Mouse (Mus musculus) gastrocnemius, postnatal 14 days (tissue): ENCODE measurements around the gene Pogz. TPM values are rescaled to one million over a fixed set of nuclear protein-coding genes. Genes with fewer than 3 reads are reported as not detected.

Experiments
- DNase-seq: peaks from one replicate; pipeline ENCODE4 v3.0.0; 2021; ENCODE audit warnings: mixed read lengths
- intact Hi-C: fragments of 180-260 bp; cut with DNase I; formaldehyde crosslinking; loops from one replicate; pipeline ENCODE4 v1.15.1; 2025; ENCODE audit warnings: low total_unique reads
- total RNA-seq, 2 experiments: library from RNA; stranded (reverse); gene quantifications; 2 replicates each; pipeline ENCODE4 v1.2.3; 2021

Pogz gene
- total RNA-seq, 2 experiments from 2014 or later = 13.9 to 18.1 TPM

- intact Hi-C loops = no loop called here
- no peak for DNase-seq
Measured at GRCm38 (mm10) chr3:94824110-94824509, 13.3 kb upstream of the Pogz start.

- intact Hi-C loops = no loop called here
- DNase-seq = no peak
Measured at GRCm38 (mm10) chr3:94832100-94832499, 5.3 kb upstream of the Pogz start.

DNA sequence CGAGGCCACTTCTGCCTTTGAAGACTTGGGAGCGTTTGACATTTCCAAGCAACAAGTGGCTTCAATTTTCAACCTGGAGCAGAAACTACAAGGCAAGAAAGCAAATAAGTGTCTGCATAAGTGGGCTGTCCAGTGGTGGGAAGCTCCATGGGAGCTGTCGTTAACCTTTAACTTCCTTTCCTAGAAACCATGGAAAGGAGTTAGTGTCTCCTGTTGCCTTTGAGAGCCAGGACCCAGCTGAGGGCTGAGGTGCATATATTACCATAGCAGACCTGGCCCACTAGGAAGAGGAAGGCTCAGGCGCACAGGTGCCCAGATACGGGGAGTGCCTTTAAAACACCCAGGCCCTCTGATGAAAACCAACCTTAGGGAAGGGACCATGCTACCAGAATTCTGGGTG lies 4.7 kb upstream of the Pogz start:
- no peak for DNase-seq
- intact Hi-C loops = no loop called here

DNA sequence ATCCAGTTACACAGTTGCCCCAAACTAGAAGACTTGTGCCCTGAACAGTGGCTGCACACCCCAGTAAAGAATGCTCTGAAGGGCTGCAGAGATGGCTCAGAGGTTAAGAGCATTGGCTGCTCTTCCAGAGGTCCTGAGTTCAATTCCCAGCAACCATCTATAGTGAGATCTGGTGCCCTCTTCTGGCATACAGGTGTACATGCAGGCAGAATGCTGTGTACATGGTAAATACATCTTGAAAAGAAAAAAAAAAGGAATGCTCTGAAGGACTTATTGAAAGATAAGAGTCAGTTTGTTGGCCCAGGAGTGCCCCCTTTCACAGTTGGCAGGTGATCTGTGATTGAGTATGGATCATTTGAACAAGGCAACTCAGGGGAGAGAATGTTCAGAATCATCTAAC lies 4.0 kb upstream of the Pogz start:
- no peak for DNase-seq
- intact Hi-C loops = no loop called here

- intact Hi-C loops = no loop called here
- DNase-seq = no peak
Measured at GRCm38 (mm10) chr3:94835396-94835795, 2.0 kb upstream of the Pogz start.

DNA sequence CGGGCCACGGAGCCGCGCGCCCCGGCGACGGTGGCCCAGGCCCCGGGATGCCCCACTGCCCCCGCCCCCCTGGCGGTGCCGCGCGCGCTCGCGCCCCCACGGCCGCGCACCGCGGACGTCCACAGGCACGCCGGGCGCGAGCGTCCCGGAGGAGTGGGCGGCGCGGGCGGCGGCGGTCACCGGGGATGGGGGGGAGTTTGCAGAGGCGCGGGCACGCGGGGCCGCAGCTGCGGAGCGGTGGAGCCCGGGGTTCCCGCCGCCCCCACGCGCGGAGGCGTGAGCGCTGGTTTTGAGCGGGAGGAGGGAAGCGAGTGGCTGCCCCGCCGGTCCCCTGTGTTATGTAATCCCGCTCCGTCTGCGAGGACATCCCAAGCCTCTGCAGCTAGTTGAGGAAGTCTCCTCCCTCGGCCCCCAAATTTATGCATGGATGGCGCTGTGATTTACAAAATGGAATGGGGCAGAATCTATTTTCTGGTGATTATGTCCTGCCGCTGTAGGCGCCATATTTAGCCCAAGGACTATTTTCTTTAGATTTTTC lies 661 bp downstream of the Pogz start:
- DNase-seq = peak; percentile 86
- intact Hi-C loops = no loop called here

DNA sequence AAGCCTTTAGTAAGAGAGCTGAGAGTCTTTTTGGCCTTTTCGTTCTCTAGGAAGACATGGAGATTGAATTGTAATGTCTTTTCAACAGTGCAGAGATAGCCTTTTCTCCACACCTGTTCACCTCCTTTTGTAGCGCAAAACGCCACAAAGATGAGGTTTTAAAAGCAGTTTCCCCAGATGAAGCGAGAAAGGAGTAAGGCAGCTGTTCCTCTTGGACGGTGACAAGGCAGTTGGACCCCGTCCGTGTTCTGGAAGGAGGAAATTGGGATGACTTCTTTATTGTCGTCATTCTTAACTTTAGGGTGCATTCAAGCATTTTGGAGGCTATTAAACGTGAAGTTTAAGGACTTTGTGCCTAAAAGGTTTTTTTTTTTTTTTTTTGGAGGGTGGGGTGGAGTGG lies 1.3 kb downstream of the Pogz start:
- intact Hi-C loops = no loop called here
- DNase-seq = peak; percentile 47

DNA sequence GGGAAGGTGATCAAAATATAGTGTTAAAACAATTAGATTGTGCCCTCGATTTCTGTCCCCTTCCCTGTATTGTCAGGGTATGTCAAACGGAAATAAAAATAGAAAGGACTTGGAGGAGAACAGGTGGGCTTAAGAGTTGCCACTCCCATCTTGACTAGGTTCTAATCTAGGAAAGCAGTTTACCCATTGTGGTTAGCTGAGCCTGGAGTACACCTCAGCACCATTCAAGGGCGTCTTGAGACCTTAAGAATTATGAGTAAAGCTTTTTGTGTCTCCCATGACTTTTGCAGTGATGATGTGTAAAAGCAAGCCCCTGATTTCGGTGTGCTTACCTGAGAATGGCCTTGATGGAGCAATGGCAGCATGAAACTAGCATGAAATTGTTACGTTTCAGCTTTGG lies 1.7 kb downstream of the Pogz start:
- DNase-seq = no peak
- intact Hi-C loops = no loop called here

- DNase-seq = no peak
- intact Hi-C loops = loop anchor here (10.0 kb wide), 1 partner anchor 223 kb away; no protein-coding TSS in a partner anchor
Measured at GRCm38 (mm10) chr3:94847382-94847781, 10.0 kb downstream of the Pogz start.

DNA sequence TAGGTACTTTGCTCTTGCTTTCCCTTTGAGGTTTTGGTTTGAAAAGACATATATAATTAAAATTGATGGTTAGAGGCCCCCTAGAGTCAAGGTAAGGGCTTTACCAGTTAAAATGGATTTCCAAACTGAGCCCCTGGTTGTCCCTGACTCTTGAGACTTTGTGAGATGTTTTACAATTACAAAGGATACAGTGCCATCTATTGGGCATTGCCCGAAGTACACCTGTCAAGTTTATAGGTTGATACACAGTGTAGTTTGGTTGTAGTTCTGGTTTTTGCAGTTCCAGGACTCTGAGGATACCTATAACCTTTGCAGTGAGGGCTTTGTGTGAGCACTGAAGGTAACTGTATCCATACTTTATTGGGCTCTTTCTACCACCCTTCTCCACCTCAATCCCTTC lies 12.0 kb downstream of the Pogz start:
- DNase-seq = peak; percentile 26
- intact Hi-C loops = loop anchor here (10.0 kb wide), 1 partner anchor 225 kb away; no protein-coding TSS in a partner anchor

DNA sequence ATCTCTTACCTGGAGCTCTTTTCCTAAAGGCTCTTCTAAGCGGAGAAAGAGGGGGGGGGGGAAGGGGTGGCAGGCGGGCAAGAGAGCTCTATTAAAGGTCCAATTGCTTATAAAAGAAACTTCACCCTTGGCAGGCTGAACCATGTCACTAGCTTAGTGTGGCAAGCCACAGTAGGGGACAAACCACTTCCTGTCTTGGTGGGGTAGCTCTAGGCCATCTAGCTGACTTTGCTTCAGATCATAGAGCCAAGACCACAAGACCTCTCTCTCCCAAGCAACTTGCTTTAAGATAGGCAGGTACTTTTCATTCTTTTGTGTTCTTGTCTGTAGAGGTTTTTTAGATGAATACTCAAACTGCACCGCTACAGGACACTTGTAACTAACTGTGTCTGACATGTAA lies 14.4 kb downstream of the Pogz start:
- intact Hi-C loops = no loop called here

DNA sequence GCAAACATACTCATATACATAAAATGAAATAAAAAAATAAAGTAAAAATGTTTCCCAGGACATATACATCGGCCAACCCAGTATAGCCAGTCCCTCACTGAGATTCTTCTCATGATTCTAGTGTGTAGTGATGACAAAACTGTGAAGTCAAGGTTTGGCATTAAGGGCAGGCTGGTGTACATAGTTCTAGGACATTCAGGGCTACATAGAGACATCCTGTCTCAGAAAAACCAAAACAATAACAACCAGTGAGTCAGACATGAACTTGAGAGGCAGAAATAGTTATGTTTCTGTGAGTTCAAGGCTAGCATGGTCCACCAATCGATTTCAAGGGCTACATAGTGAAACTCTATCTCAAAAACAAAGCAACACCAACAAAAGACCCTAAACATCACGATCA lies 14.8 kb downstream of the Pogz start:
- intact Hi-C loops = no loop called here
- DNase-seq = no peak

More for the DNA sequence above, 14.4 kb downstream of the Pogz start:
- DNase-seq = no peak

GRCm38 (mm10) chr3:94859471-94859870 lies 22.1 kb downstream of the Pogz start:
- no peak for DNase-seq
- intact Hi-C loops = no loop called here

- DNase-seq = no peak
- intact Hi-C loops = no loop called here
Measured at GRCm38 (mm10) chr3:94869011-94869410, 31.6 kb downstream of the Pogz start.

GRCm38 (mm10) chr3:94878618-94879017 lies 41.3 kb downstream of the Pogz start:
- intact Hi-C loops = no loop called here
- DNase-seq = no peak

GRCm38 (mm10) chr3:94881840-94882239 lies 44.5 kb downstream of the Pogz start:
- intact Hi-C loops = no loop called here

GRCm38 (mm10) chr3:94882579-94882978 lies 45.2 kb downstream of the Pogz start:
- intact Hi-C loops = no loop called here
- DNase-seq = no peak

More at GRCm38 (mm10) chr3:94881840-94882239, 44.5 kb downstream of the Pogz start:
- no peak for DNase-seq

DNA sequence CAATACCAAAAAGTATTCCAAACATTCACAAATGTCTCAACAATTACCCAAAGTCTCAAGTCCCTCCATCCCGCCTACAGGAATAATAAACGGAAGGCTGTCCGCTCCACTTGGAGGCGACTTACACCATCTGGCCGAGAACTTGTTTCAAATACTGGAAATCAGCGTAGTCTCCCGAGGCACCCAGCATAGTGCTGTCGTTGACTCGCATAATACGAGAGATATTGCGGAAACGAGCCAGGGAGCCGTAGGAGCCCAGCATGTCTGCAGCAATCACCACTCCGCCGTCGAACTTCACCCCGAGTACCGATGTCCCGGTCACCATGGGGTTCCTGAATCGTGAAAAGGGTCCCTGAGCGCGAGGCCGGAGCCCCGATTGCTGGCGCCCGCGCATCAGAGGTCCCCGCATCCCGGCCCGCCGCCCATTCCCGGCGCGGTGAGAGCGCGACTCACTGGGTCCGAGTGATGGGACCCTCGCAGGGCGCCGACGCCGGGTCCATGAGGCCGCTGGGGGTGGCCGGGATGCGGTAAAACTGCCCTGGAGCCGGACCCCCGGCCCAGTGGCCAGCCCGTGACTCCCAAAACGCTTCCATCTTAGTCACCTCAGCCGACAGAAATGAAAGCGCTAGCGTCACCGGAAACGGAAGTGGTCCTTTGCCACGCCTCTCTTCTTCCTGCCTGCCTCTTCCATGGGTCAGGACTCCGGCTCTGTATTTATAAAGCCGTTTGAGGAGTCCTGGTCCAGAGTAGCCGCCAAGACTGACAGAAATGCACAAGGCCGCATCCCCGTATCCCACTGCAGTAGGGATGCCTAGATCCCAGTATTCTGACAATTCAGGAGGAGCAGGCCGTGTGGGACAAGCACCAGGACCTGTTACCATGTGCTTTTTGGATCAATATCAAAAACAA lies 49.2 kb downstream of the Pogz start, which contains the start of gene Psmb4:
Psmb4 (minus strand) TSS at position 646 of the 909 bp plus-strand sequence.
- intact Hi-C loops = no loop called here
- DNase-seq = peak; percentile 84

- intact Hi-C loops = no loop called here
Measured at GRCm38 (mm10) chr3:94888595-94888994, 51.2 kb downstream of the Pogz start.

GRCm38 (mm10) chr3:94894076-94894475 lies 56.7 kb downstream of the Pogz start:
- DNase-seq = no peak
- intact Hi-C loops = no loop called here

More at GRCm38 (mm10) chr3:94888595-94888994, 51.2 kb downstream of the Pogz start:
- no peak for DNase-seq

DNA sequence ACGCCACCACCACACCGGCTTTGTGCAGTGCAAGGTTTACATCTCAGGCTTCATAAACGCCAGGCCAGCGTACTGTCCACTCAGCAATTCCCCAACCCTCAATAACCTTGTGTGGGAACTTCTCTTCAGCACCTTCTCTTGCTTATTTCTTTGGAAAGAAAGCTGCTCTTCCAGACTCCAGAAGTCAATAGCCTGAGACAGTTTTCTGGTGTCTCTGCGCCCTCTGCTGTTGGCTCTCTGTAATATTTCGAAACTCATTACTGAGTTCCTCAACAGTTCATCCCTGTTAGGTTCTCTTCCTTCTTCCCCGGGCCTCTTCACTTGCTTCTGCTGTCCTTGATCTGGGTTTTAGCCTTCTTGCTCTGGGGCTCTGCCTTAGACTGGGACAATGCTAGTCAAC lies 65.4 kb downstream of the Pogz start:
- intact Hi-C loops = no loop called here

More for the DNA sequence above, 65.4 kb downstream of the Pogz start:
- peak; percentile 50 for DNase-seq
